Mouse (Mus musculus) central nervous system, embryonic 14 days (tissue): Measurements from ENCODE around the gene Vmn1r77. TPM values are rescaled to one million over a fixed set of nuclear protein-coding genes. Genes with fewer than 3 reads are reported as not detected.

Experiments used
- polyA plus RNA-seq: library from polyadenylated mRNA; depleted of rRNA; stranded (reverse); fragments of >200 nt; gene quantifications from 2 replicates; pipeline ENCODE4 v1.2.3, GENCODE M21; 2012; rRNA removed

Vmn1r77 gene
- polyA plus RNA-seq = not detected in 2 replicates

GRCm38 (mm10) chr7:12036452-12036851 is at the start of gene Vmn1r77:
Vmn1r77 (plus strand) TSS chr7:12036752.

Other genes with a start within 250 kb of the Vmn1r77 start
- not detected in 2 replicates for gene Vmn1r74, start 202.8 kb upstream of the Vmn1r77 start, polyA plus RNA-seq
- not detected in 2 replicates for gene Vmn1r75, start 162.1 kb upstream of the Vmn1r77 start, polyA plus RNA-seq
- gene Vmn1r76, start 98.5 kb upstream of the Vmn1r77 start, polyA plus RNA-seq = not detected in 2 replicates
- not detected in 2 replicates for gene Vmn1r78, start 113.5 kb downstream of the Vmn1r77 start, polyA plus RNA-seq
- not detected in 2 replicates for gene Vmn1r79, start 134.5 kb downstream of the Vmn1r77 start, polyA plus RNA-seq
- not detected in 2 replicates for gene Vmn1r80, start 152.5 kb downstream of the Vmn1r77 start, polyA plus RNA-seq
- gene Vmn1r81, start 231.5 kb downstream of the Vmn1r77 start, polyA plus RNA-seq = not detected in 2 replicates